Mouse (Mus musculus) forebrain, embryonic 15.5 days (tissue): ENCODE results near the gene Arhgap35. TPM values are rescaled to one million over a fixed set of nuclear protein-coding genes. Genes with fewer than 3 reads are reported as not detected.

ENCODE experiments used
- ATAC-seq: fragments of 200-750 bp; cut with Nextera tagmentation; replicated peaks from 2 replicates; pipeline ENCODE4 v1.8.0; 2017; ENCODE audit warnings: mild to moderate bottlenecking, moderate TSS enrichment, moderate library complexity
- H3K27ac ChIP-seq: fragments of 300-500 bp; sonication (generic); replicated peaks from 2 replicates; pipeline ENCODE4 v1.5.1; 2015; ENCODE audit warnings: mild to moderate bottlenecking, inconsistent platforms
- H3K27me3 ChIP-seq: fragments of 300-500 bp; sonication (generic); 2 replicates; pipeline ENCODE4 v1.6.1; 2015; ENCODE audit warnings: inconsistent platforms
- H3K36me3 ChIP-seq: fragments of 300-500 bp; sonication (generic); 2 replicates; pipeline ENCODE4 v1.6.1; 2015; ENCODE audit warnings: mild to moderate bottlenecking, inconsistent platforms
- H3K4me1 ChIP-seq: fragments of 300-500 bp; sonication (generic); 2 replicates; pipeline ENCODE4 v1.6.1; 2015; ENCODE audit warnings: inconsistent platforms
- H3K4me2 ChIP-seq: fragments of 300-500 bp; sonication (generic); replicated peaks from 2 replicates; pipeline ENCODE4 v1.6.1; 2015; ENCODE audit warnings: mild to moderate bottlenecking, inconsistent platforms
- H3K4me3 ChIP-seq: fragments of 300-500 bp; sonication (generic); 2 replicates; pipeline ENCODE4 v1.5.1; 2015; ENCODE audit warnings: mild to moderate bottlenecking, inconsistent platforms
- H3K9ac ChIP-seq: fragments of 300-500 bp; sonication (generic); replicated peaks from 2 replicates; pipeline ENCODE4 v1.6.1; 2015; ENCODE audit warnings: mild to moderate bottlenecking, inconsistent platforms
- H3K9me3 ChIP-seq: fragments of 300-500 bp; sonication (generic); 2 replicates; pipeline ENCODE4 v1.6.1; 2016; ENCODE audit warnings: inconsistent platforms
- WGBS: fragments of 180-500 bp; shearing (Covaris S2); methylation state at CpG from one replicate; pipeline ENCODE4 v1.1.7; 2015; ENCODE audit warnings: mixed read lengths; 5-methylcytosine and 5-hydroxymethylcytosine counted together
- polyA plus RNA-seq: library from polyadenylated mRNA; unstranded; fragments of >200 nt; fragmentation: Nextera tagmentation; extraction: Ambion mirVana; gene quantifications from 2 replicates; pipeline ENCODE4 v1.2.1, GENCODE M21; 2015

Gene Arhgap35
- polyA plus RNA-seq, 1 experiment from 2014 or later, result 38.9 TPM

GRCm38 (mm10) chr7:16460566-16460965 lies 154.2 kb downstream of the Arhgap35 start:
- Histone ChIP-seq H3K36me3 (0 out of 2 replicates have a peak, but pooled peaks cover 6% of the 10 kb centered on the region), H3K9me3 (no peaks in the 10 kb centered on the region), H3K27ac (no peak overlapping the region), H3K4me2 (no peak overlapping the region), H3K4me1 (0 out of 2 replicates have a peak, but pooled peaks cover 2% of the 10 kb centered on the region), H3K4me3 (no peak overlapping the region), H3K27me3 (peaks cover 10% of the 10 kb centered on the region; the same call in 1 of the 2 replicates), H3K9ac (no peak overlapping the region)
- ATAC-seq, result no peak
- 68% methylated on average over 13 of the region's 13 CpGs for WGBS

- H3K9me3 ChIP-seq, result no peaks in the 10 kb centered on the region
- no peak overlapping the region for H3K4me3 ChIP-seq
- no peaks in the 10 kb centered on the region for H3K27me3 ChIP-seq
- H3K4me2 ChIP-seq, result no peak overlapping the region
- 0 out of 2 replicates have a peak, but pooled peaks cover 8% of the 10 kb centered on the region for H3K36me3 ChIP-seq
- peaks cover 10% of the 10 kb centered on the region for H3K4me1 ChIP-seq
- 81% methylated on average over 5 of the region's 5 CpGs for WGBS
- no peak overlapping the region for H3K27ac ChIP-seq
- ATAC-seq, result no peak
- no peak overlapping the region for H3K9ac ChIP-seq
Measured at GRCm38 (mm10) chr7:16456289-16456688, 158.5 kb downstream of the Arhgap35 start.

GRCm38 (mm10) chr7:16455016-16455415 lies 159.8 kb downstream of the Arhgap35 start:
- Histone ChIP-seq H3K9ac (no peak overlapping the region), H3K4me1 (peaks cover 10% of the 10 kb centered on the region), H3K36me3 (0 out of 2 replicates have a peak, but pooled peaks cover 8% of the 10 kb centered on the region), H3K4me3 (no peak overlapping the region), H3K27me3 (no peaks in the 10 kb centered on the region), H3K27ac (no peak overlapping the region), H3K4me2 (no peak overlapping the region), H3K9me3 (no peaks in the 10 kb centered on the region)
- WGBS, result 97% methylated on average over 14 of the region's 14 CpGs
- ATAC-seq, result no peak

- under 1% methylated on average over 23 of the region's 23 CpGs for WGBS
- Histone ChIP-seq H3K36me3 (0 out of 2 replicates have a peak, but pooled peaks cover 8% of the 10 kb centered on the region), H3K4me3 (peak overlapping the region; percentile 67), H3K4me1 (peaks cover 10% of the 10 kb centered on the region), H3K27me3 (no peaks in the 10 kb centered on the region), H3K9me3 (no peaks in the 10 kb centered on the region), H3K4me2 (peak overlapping the region; percentile 70), H3K27ac (peak overlapping the region; percentile 68), H3K9ac (peak overlapping the region; percentile 63)
- ATAC-seq, result peak; percentile 76
Measured at GRCm38 (mm10) chr7:16453118-16453711, 161.6 kb downstream of the Arhgap35 start.

- Histone ChIP-seq H3K9me3 (no peaks in the 10 kb centered on the region), H3K9ac (peak within 1 kb of the TSS; percentile 63), H3K4me1 (peaks cover 10% of the 10 kb centered on the region), H3K4me3 (peak within 1 kb of the TSS; percentile 67), H3K36me3 (0 out of 2 replicates have a peak, but pooled peaks cover 8% of the 10 kb centered on the region), H3K27ac (peak within 1 kb of the TSS; percentile 68), H3K27me3 (no peaks in the 10 kb centered on the region), H3K4me2 (peak within 1 kb of the TSS; percentile 70)
- ATAC-seq, result peak; percentile 99
- WGBS, result under 1% methylated on average over 30 of the region's 30 CpGs
Measured at GRCm38 (mm10) chr7:16452587-16453073, 162.2 kb downstream of the Arhgap35 start, which contains the start of gene Tmem160. TSS of gene Tmem160 (plus strand) at chr7:16452779.

GRCm38 (mm10) chr7:16451656-16452055 lies 163.1 kb downstream of the Arhgap35 start:
- Histone ChIP-seq H3K27me3 (no peaks in the 10 kb centered on the region), H3K36me3 (0 out of 2 replicates have a peak, but pooled peaks cover 8% of the 10 kb centered on the region), H3K27ac (no peak overlapping the region), H3K4me3 (no peak overlapping the region), H3K9me3 (no peaks in the 10 kb centered on the region), H3K4me2 (no peak overlapping the region), H3K4me1 (peaks cover 10% of the 10 kb centered on the region), H3K9ac (no peak overlapping the region)
- no peak for ATAC-seq
- WGBS, result 91% methylated on average over 6 of the region's 6 CpGs

Other genes starting within 250 kb of the Arhgap35 start
- gene Sae1, start 227.2 kb downstream of the Arhgap35 start, polyA plus RNA-seq, result 290 and 303 TPM in 2 replicates
- 22.3 and 25.2 TPM in 2 replicates for gene Zc3h4, start 214.1 kb downstream of the Arhgap35 start, polyA plus RNA-seq
- gene Tmem160, start 162.2 kb downstream of the Arhgap35 start, polyA plus RNA-seq, result 63.5 and 70.2 TPM in 2 replicates
- 5.1 and 6.7 TPM in 2 replicates for gene Npas1, start 137.3 kb downstream of the Arhgap35 start, polyA plus RNA-seq
- not detected in 2 replicates for gene Ceacam15, start 60.7 kb upstream of the Arhgap35 start, polyA plus RNA-seq
- 0.13 and 0.18 TPM in 2 replicates for gene Ceacam9, start 106.9 kb upstream of the Arhgap35 start, polyA plus RNA-seq
- 395 and 401 TPM in 2 replicates for gene Ap2s1, start 123.4 kb upstream of the Arhgap35 start, polyA plus RNA-seq
- 10.0 and 13.6 TPM in 2 replicates for gene Slc1a5, start 166.3 kb upstream of the Arhgap35 start, polyA plus RNA-seq
- gene Strn4, start 200.9 kb upstream of the Arhgap35 start, polyA plus RNA-seq, result 185 and 193 TPM in 2 replicates
- gene Fkrp, start 201.7 kb upstream of the Arhgap35 start, polyA plus RNA-seq, result 28.2 and 29.0 TPM in 2 replicates
- gene Prkd2, start 227.9 kb upstream of the Arhgap35 start, polyA plus RNA-seq, result 7.0 and 8.0 TPM in 2 replicates